Mouse (Mus musculus) thymus, postnatal 25 days (tissue): ENCODE results near the gene Pole2.
"Not testable (repeated sequence)": the region's sequence is repeated elsewhere in the genome, so short reads cannot be mapped to it uniquely, and the experiment has no call there.

Source experiments
- DNase-seq: peaks from one replicate; pipeline ENCODE4 v3.0.0; 2022

Gene Pole2

DNA sequence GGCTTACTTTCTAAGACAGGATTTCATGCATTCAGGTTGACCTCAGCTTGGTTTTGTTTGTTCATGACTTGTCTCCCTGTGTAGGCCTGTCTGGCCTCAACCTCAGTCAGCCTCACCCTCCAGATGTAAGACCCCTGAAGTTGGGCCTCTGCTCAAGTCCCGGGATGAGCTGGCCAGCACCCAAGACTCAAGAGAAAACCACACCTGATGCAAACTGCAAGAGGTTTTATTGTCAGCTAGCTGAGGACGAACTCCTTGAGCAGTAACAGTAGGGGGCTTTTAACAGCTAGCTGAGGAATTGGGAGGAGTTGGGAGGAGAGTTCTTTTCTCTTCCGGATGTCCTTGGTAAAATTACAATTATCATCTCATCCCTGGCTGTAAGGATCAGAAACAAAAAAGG lies 50.5 kb downstream of the Pole2 start:
- DNase-seq = no peak

GRCm38 (mm10) chr12:69175975-69176374 lies 52.0 kb downstream of the Pole2 start:
- no peak for DNase-seq

- DNase-seq = no peak
Observed at GRCm38 (mm10) chr12:69171307-69171706, 56.7 kb downstream of the Pole2 start.

- peak; percentile 87 for DNase-seq
Observed at GRCm38 (mm10) chr12:69168461-69169106, 59.4 kb downstream of the Pole2 start, which contains the start of gene Lrr1. TSS of gene Lrr1 (plus strand) at chr12:69168814.

DNA sequence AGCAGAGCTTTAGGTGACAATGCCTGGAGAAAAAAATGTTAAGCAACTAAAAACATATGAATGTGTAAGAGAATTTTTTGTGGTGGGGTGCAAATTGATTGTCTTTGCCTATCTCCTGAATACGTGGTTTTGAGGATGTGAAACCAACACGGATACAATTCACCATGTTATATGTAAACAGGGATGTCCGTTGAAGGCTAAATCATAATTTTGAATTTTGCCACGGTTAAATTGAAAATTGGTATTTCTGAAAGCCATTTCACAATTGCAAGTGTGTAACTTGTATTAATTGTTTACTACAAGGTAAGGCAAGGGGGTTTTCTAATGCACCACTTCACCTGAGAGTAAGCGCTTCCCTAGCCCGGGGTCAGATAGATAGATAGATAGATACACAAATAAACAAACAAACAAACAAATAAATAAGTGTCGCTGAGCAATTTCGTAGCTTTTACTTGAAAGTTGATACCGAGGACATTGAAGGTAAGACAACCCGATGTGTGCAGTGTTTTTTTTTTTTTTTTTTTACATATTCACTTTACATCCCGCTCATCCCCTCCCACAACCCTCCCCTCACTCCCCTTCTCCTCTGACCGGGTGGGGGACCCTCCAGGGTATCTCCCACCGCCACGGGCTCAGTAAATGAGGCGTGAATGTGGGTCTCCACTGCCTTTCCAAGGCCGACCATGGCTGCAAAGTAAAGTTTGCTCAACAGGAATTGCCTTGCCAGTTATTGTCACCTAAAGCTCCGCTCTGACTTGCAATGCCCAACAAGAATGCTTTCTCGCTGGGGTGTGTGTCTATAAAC lies 60.1 kb downstream of the Pole2 start:
- DNase-seq = no peak

GRCm38 (mm10) chr12:69166861-69167581 lies 61.0 kb downstream of the Pole2 start:
- DNase-seq = not testable (repeated sequence)

GRCm38 (mm10) chr12:69164904-69165303 lies 63.1 kb downstream of the Pole2 start:
- DNase-seq = no peak

- DNase-seq = not testable (repeated sequence)
Observed at GRCm38 (mm10) chr12:69163586-69163985, 64.4 kb downstream of the Pole2 start.

DNA sequence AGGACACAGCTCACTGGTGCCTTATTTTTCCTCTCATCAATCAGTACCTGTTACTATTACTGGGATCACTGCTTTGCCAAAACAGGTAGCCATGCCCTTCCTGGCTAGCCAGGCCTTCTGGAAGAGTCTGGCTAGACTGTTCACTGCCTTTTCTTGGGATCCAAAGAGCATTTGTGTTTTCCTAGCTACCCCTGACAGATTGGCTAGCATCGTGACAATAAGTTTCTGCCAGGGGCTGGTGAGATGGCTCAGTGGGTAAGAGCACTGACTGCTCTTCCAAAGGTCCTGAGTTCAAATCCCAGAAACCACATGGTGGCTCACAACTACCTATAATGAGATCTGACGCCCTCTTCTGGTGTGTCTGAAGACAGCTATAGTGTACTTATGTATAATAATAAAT lies 67.3 kb downstream of the Pole2 start:
- DNase-seq = not testable (repeated sequence)

- peak; percentile 28 for DNase-seq
Observed at GRCm38 (mm10) chr12:69159578-69159940, 68.4 kb downstream of the Pole2 start.

- peak; percentile 96 for DNase-seq
Observed at GRCm38 (mm10) chr12:69158765-69159577, 69.0 kb downstream of the Pole2 start, which contains the start of gene Rps29. TSS of gene Rps29 (minus strand) at chr12:69159186.

- no peak for DNase-seq
Observed at GRCm38 (mm10) chr12:69158366-69158764, 69.6 kb downstream of the Pole2 start.

DNA sequence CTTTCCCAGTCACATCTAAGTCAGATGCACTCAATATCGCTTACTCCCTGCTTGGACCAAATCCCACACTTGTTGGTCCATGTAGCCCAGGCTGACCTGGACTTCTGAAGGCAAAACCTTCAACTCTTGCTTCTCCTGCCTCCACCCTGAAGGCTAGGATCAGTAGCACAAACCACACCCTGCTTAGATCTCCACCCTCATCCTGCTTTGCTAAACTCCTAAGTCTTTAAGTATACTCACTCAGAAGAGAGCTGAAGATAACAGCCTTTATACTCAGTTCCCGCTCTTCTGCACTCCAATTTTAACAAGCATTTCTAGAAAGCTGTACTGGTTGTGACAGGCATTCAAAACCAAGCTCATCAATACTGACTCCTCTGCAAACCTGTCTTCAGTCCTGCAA lies 70.9 kb downstream of the Pole2 start:
- DNase-seq = no peak

- DNase-seq = no peak
Observed at GRCm38 (mm10) chr12:69156436-69156835, 71.6 kb downstream of the Pole2 start.

GRCm38 (mm10) chr12:69155923-69156322 lies 72.1 kb downstream of the Pole2 start:
- DNase-seq = no peak
